In genomic region chr6:82029611-82030510, GRCm38 (mm10) we compare ENCODE assay signal across 11 mouse cellular contexts. TPM values are rescaled to one million over a fixed set of nuclear protein-coding genes. Genes with fewer than 3 reads are reported as not detected.
A peak's percentile ranks its signal among the peaks of the same experiment; 100 is the strongest.
DNase-seq lines count a peak whose midpoint lies in the region; ATAC-seq and TF ChIP-seq lines count a peak whose summit lies in the region.
"Had no signal": no experiment of that assay in that cellular context is flagged by ENCODE, and none has a peak within 500 bp of the region (broad histone marks: within the 10 kb centered on the region; RNA-seq: fewer than 3 reads in every experiment).

No protein-coding gene starts in this region.

- no peaks in the 10 kb centered on the region for H3K4me1 ChIP-seq in hindbrain, embryonic 11.5 days (replicated peaks; ENCODE audit: control insufficient read depth, insufficient read depth, low read length)
- H3K4me1 ChIP-seq in hindbrain, embryonic 12.5 days = peaks cover 6% of the 10 kb centered on the region
- peaks cover 9% of the 10 kb centered on the region; the same call in 1 of the 2 replicates for H3K4me1 ChIP-seq in embryonic fibroblast, embryonic 13.5 days (ENCODE audit: control insufficient read depth, insufficient read depth, low read length)
- H3K4me1 ChIP-seq in limb, embryonic 10.5 days = peaks cover 18% of the 10 kb centered on the region

- H3K27me3 ChIP-seq in hindbrain, embryonic 11.5 days (ENCODE audit: control insufficient read depth, insufficient read depth, low read length) = no peaks in the 10 kb centered on the region; the same call in 1 of the 2 replicates
- H3K27me3 ChIP-seq in hindbrain, embryonic 12.5 days = no peaks in the 10 kb centered on the region
- no peaks in the 10 kb centered on the region for H3K27me3 ChIP-seq in limb, embryonic 10.5 days (ENCODE audit: low read depth, poor library complexity, severe bottlenecking)
- H3K27me3 ChIP-seq: hindbrain, embryonic 13.5 days had no signal

- no peak overlapping the region for H3K27ac ChIP-seq in hindbrain, embryonic 11.5 days (ENCODE audit: low read depth, low read length)
- H3K27ac ChIP-seq in hindbrain, embryonic 12.5 days = no peak overlapping the region
- H3K27ac ChIP-seq in embryonic fibroblast, embryonic 13.5 days (ENCODE audit: insufficient read depth, low read length) = peak overlapping the region; percentile 42; the same call in 1 of the 2 replicates
- peak overlapping the region; percentile 66 for H3K27ac ChIP-seq in limb, embryonic 10.5 days
- H3K27ac ChIP-seq: hindbrain, embryonic 13.5 days had no signal

- ATAC-seq in hindbrain, embryonic 11.5 days (ENCODE audit: low FRiP score) = peak; percentile 64; the same call in 1 of the 2 replicates
- ATAC-seq in hindbrain, embryonic 12.5 days (ENCODE audit: low FRiP score) = no peak

- H3K9ac ChIP-seq in hindbrain, embryonic 11.5 days (ENCODE audit: low read depth, low read length) = no peak overlapping the region
- no peak overlapping the region for H3K9ac ChIP-seq in hindbrain, embryonic 12.5 days
- H3K9ac ChIP-seq: hindbrain, embryonic 13.5 days had no signal

- H3K9me3 ChIP-seq in hindbrain, embryonic 11.5 days (ENCODE audit: control insufficient read depth, low read length) = no peaks in the 10 kb centered on the region
- no peaks in the 10 kb centered on the region for H3K9me3 ChIP-seq in hindbrain, embryonic 12.5 days (replicated peaks)
- H3K9me3 ChIP-seq in limb, embryonic 10.5 days (replicated peaks) = no peaks in the 10 kb centered on the region
- H3K9me3 ChIP-seq: hindbrain, embryonic 13.5 days had no signal

- H3K4me2 ChIP-seq in hindbrain, embryonic 11.5 days (replicated peaks; ENCODE audit: low read depth, low read length) = no peak overlapping the region
- H3K4me2 ChIP-seq in hindbrain, embryonic 12.5 days (replicated peaks) = no peak overlapping the region
- H3K4me2 ChIP-seq: hindbrain, embryonic 13.5 days had no signal

- TF ChIP-seq CTCF in embryonic fibroblast, embryonic 13.5 days (IDR thresholded peaks at IDR 0.05; ENCODE audit: borderline replicate concordance, insufficient read depth, low read length) = no peak

- 26% methylated on average over 19 of the region's 19 CpGs for WGBS in hindbrain, embryonic 11.5 days
- 30% methylated on average over 19 of the region's 19 CpGs for WGBS in hindbrain, embryonic 12.5 days
- 63% methylated on average over 19 of the region's 19 CpGs for WGBS in limb, embryonic 10.5 days

- DNase-seq in hindbrain, embryonic 11.5 days (ENCODE audit: low spot score) = peak; percentile 43
- DNase-seq in limb, embryonic 10.5 days (ENCODE audit: low spot score) = peak; percentile 42
- DNase-seq in lung, postnatal 4 days = peak; percentile 71 to 80
- no peak for DNase-seq in thymus, adult 18-20 months
- no peak for DNase-seq in spleen, postnatal 4 days (ENCODE audit: low spot score in 2 of 2)
- DNase-seq in cerebellum, adult 11-12 months = no peak
- DNase-seq: cerebellum, adult 11 months had no signal

- no peak overlapping the region for H3K4me3 ChIP-seq in hindbrain, embryonic 11.5 days (ENCODE audit: low read depth, low read length)
- no peak overlapping the region for H3K4me3 ChIP-seq in hindbrain, embryonic 12.5 days
- no peak overlapping the region for H3K4me3 ChIP-seq in embryonic fibroblast, embryonic 13.5 days (ENCODE audit: insufficient read depth, low read length)
- no peak overlapping the region for H3K4me3 ChIP-seq in limb, embryonic 10.5 days
- H3K4me3 ChIP-seq: hindbrain, embryonic 13.5 days; myocyte had no signal

- TF ChIP-seq POLR2A in embryonic fibroblast, embryonic 13.5 days (IDR thresholded peaks at IDR 0.05; ENCODE audit: low read depth, low read length) = no peak

- no peaks in the 10 kb centered on the region for H3K36me3 ChIP-seq in hindbrain, embryonic 11.5 days (ENCODE audit: control insufficient read depth, insufficient read depth, low read length)
- H3K36me3 ChIP-seq in hindbrain, embryonic 12.5 days = no peaks in the 10 kb centered on the region
- no peaks in the 10 kb centered on the region for H3K36me3 ChIP-seq in limb, embryonic 10.5 days
- H3K36me3 ChIP-seq: hindbrain, embryonic 13.5 days had no signal

RNA-seq across cellular contexts. Expression of gene Eva1a, which starts 11.0 kb away (rescaled TPM):
- 3.8 and 4.7 TPM in 2 replicates for polyA plus RNA-seq in hindbrain, embryonic 11.5 days (2014; fragmentation: Nextera tagmentation; extraction: Ambion mirVana)
- 3.7 and 4.0 TPM in 2 replicates for polyA plus RNA-seq in hindbrain, embryonic 12.5 days (2016; fragmentation: Nextera tagmentation; extraction: Ambion mirVana)
- 3.6 and 4.6 TPM in 2 replicates for polyA plus RNA-seq in embryonic fibroblast, embryonic 13.5 days (2011; ENCODE audit: insufficient read length, low read depth, missing spikeins)
- 6.3 and 11.9 TPM in 2 replicates for polyA plus RNA-seq in limb, embryonic 10.5 days (2016; fragmentation: Nextera tagmentation; extraction: Ambion mirVana)

Comparison
In these comparisons a context has a peak if more than half of its experiments do, and no peak if none do; other contexts are left out.
1. DNase-seq: peak in hindbrain, embryonic 11.5 days (single experiment), limb, embryonic 10.5 days (single experiment) and lung, postnatal 4 days (2 of 2); none in thymus, adult 18-20 months (0 of 2), spleen, postnatal 4 days (0 of 2) and cerebellum, adult 11-12 months (single experiment).
2. H3K27ac ChIP-seq: peak in embryonic fibroblast, embryonic 13.5 days (single experiment) and limb, embryonic 10.5 days (single experiment); none in hindbrain, embryonic 11.5 days (single experiment) and hindbrain, embryonic 12.5 days (single experiment).